Mouse (Mus musculus): Measurements from ENCODE around the gene Prdm9. TPM values are rescaled to one million over a fixed set of nuclear protein-coding genes. Genes with fewer than 3 reads are reported as not detected.

Prdm9 gene
- polyA plus RNA-seq, 1 experiment from 2014 or later = 3.2 TPM

DNA sequence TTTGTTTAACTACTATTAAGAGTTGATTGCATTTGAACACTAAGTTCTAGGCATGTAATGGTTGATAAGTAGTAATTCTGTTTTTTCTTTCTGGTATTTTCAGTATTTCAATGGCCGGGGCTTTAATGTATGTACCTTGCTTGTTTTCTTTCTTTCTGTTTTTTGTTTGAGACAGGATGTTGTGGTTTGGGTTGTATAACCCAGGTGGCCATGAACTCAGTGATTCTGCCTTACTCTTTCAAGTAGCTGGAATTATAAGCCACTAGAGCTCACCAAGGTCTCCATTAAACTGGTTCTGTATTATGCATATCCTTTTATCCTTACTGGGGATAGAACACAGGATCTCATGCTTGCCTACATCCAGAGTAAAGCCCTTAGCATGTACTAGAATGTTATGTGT, 45.4 kb downstream of the Prdm9 start:
- no peak overlapping the region for H3K4me3 ChIP-seq
- WGBS = 100% methylated on average over 1 of the region's 1 CpGs

DNA sequence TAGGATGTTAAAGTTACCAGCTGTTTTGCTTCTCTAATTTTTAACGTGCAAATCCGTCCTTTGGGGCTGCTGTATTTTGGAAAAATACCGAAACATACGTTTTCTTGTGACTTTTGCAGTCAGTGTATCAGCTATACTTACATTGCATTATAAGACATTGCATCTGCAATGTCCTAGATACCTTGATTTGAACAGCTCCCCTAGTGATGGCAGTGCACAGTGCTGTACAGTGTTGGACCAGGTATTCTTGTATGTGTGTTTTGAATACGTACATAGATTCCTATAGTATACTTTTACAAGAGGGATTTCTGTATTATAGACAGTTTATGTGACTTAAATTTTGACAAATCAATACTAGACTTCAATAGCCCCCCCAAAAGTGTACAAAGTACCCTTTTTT, 46.0 kb downstream of the Prdm9 start:
- H3K36me3 ChIP-seq = peaks cover 100% of the 10 kb centered on the region
- WGBS = 92% methylated on average over 5 of the region's 5 CpGs

More for the DNA sequence above, 45.4 kb downstream of the Prdm9 start:
- no peak for DNase-seq (ENCODE audit: low spot score)
- Histone ChIP-seq H3K27ac (no peak overlapping the region), H3K36me3 (peaks cover 99% of the 10 kb centered on the region), H3K27me3 (ENCODE audit: insufficient read depth, poor library complexity, severe bottlenecking) (no peaks in the 10 kb centered on the region), H3K9me3 (no peaks in the 10 kb centered on the region), H3K4me1 (replicated peaks) (no peaks in the 10 kb centered on the region)

GRCm38 (mm10) chr17:15517776-15518175, 46.4 kb downstream of the Prdm9 start:
- H3K4me1 ChIP-seq (replicated peaks) = no peaks in the 10 kb centered on the region
- H3K36me3 ChIP-seq = peaks cover 100% of the 10 kb centered on the region
- no peaks in the 10 kb centered on the region for H3K9me3 ChIP-seq
- DNase-seq (ENCODE audit: low spot score) = no peak
- H3K27ac ChIP-seq = no peak overlapping the region
- no peak overlapping the region for H3K4me3 ChIP-seq
- 82% methylated on average over 5 of the region's 5 CpGs for WGBS
- no peaks in the 10 kb centered on the region for H3K27me3 ChIP-seq (ENCODE audit: insufficient read depth, poor library complexity, severe bottlenecking)

More for the DNA sequence above, 46.0 kb downstream of the Prdm9 start:
- Histone ChIP-seq H3K4me1 (replicated peaks) (no peaks in the 10 kb centered on the region), H3K27me3 (ENCODE audit: insufficient read depth, poor library complexity, severe bottlenecking) (no peaks in the 10 kb centered on the region), H3K27ac (no peak overlapping the region), H3K4me3 (no peak overlapping the region), H3K9me3 (no peaks in the 10 kb centered on the region)
- no peak for DNase-seq (ENCODE audit: low spot score)

GRCm38 (mm10) chr17:15510694-15511093, 53.5 kb downstream of the Prdm9 start:
- WGBS = 93% methylated on average over 2 of the region's 2 CpGs
- DNase-seq (ENCODE audit: low spot score) = no peak
- peaks cover 100% of the 10 kb centered on the region for H3K36me3 ChIP-seq

DNA sequence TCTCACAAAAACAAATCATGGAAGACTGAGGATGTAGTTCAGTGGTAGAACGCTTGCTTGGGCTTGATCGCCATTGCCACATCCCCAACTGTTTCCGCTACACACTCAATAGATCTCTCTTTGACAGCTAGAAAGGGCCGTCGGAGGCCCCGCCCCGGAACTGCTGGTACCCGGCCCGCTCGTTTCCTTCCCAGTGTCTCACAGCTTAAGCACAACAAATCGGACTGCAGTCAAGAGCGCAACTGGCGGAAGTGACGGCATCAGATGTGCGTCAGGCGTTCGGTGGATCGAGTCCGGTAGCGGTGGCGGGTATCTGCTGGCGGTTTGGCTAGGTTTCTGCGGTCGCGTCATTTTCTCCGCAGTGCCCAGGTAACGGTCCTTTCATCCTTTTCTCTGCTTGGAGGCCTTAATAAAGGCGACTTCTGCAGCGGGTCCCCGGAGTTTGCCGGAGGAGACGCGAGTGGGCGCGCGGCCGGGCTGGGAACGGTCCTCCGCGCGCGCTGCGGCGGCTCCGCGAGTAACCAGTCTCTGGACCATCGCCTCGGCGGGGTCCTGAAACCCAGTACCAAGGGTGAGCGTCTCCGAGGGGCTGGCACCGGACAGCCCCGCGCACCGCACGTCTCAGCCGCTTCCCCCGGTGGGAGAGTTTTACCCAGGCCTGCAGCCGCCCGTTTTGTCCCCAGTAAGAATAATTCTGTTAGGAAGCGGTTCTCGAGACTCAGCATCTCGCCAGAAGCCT, 64.3 kb downstream of the Prdm9 start, which contains the start of the genes Psmb1 and Tbp:
Gene Psmb1 (minus strand): TSS at position 96 of the 739 bp plus-strand sequence.
Gene Tbp (plus strand): TSS at position 233 of the 739 bp plus-strand sequence.
- Histone ChIP-seq H3K4me3 (peak within 1 kb of the TSS; percentile 99), H3K36me3 (peaks cover 39% of the 10 kb centered on the region), H3K27me3 (ENCODE audit: insufficient read depth, poor library complexity, severe bottlenecking) (no peaks in the 10 kb centered on the region), H3K4me1 (replicated peaks) (peaks cover 38% of the 10 kb centered on the region), H3K27ac (peak within 1 kb of the TSS; percentile 95), H3K9me3 (no peaks in the 10 kb centered on the region)
- peak; percentile 98 for DNase-seq (ENCODE audit: low spot score)
- WGBS = under 1% methylated on average over 63 of the region's 63 CpGs

More at GRCm38 (mm10) chr17:15510694-15511093, 53.5 kb downstream of the Prdm9 start:
- Histone ChIP-seq H3K27me3 (ENCODE audit: insufficient read depth, poor library complexity, severe bottlenecking) (no peaks in the 10 kb centered on the region), H3K27ac (no peak overlapping the region), H3K4me3 (no peak overlapping the region), H3K4me1 (replicated peaks) (no peaks in the 10 kb centered on the region), H3K9me3 (peaks cover 9% of the 10 kb centered on the region)

- no peaks in the 10 kb centered on the region for H3K27me3 ChIP-seq (ENCODE audit: insufficient read depth, poor library complexity, severe bottlenecking)
- 42% methylated on average over 7 of the region's 7 CpGs for WGBS
- peak overlapping the region; percentile 95; the same call in 1 of the 2 replicates for H3K27ac ChIP-seq
- peaks cover 39% of the 10 kb centered on the region for H3K36me3 ChIP-seq
- peaks cover 38% of the 10 kb centered on the region for H3K4me1 ChIP-seq (replicated peaks)
- peak overlapping the region; percentile 99 for H3K4me3 ChIP-seq
- H3K9me3 ChIP-seq = no peaks in the 10 kb centered on the region
- DNase-seq (ENCODE audit: low spot score) = no peak
These were observed 65.4 kb downstream of the Prdm9 start for GRCm38 (mm10) chr17:15498753-15499113.

- peak; percentile 95 for DNase-seq (ENCODE audit: low spot score)
- peak overlapping the region; percentile 99 for H3K4me3 ChIP-seq
- peaks cover 41% of the 10 kb centered on the region for H3K36me3 ChIP-seq
- no peaks in the 10 kb centered on the region for H3K27me3 ChIP-seq (ENCODE audit: insufficient read depth, poor library complexity, severe bottlenecking)
- H3K27ac ChIP-seq = peak overlapping the region; percentile 95
- under 1% methylated on average over 50 of the region's 50 CpGs for WGBS
- H3K4me1 ChIP-seq (replicated peaks) = peaks cover 38% of the 10 kb centered on the region
- H3K9me3 ChIP-seq = no peaks in the 10 kb centered on the region
These were observed 66.0 kb downstream of the Prdm9 start for GRCm38 (mm10) chr17:15497882-15498752.

Other genes starting within 250 kb of the Prdm9 start
- 67.6 and 90.9 TPM in 2 replicates for gene Dll1, start 187.5 kb downstream of the Prdm9 start, polyA plus RNA-seq (2016; fragmentation: Nextera tagmentation; extraction: Ambion mirVana)
- gene Fam120b, start 168.2 kb downstream of the Prdm9 start, polyA plus RNA-seq (2016; fragmentation: Nextera tagmentation; extraction: Ambion mirVana) = 28.0 and 30.7 TPM in 2 replicates
- 291 TPM in 2 replicates for gene Psmb1, start 64.6 kb downstream of the Prdm9 start, polyA plus RNA-seq (2016; fragmentation: Nextera tagmentation; extraction: Ambion mirVana)
- gene Tbp, start 64.5 kb downstream of the Prdm9 start, polyA plus RNA-seq (2016; fragmentation: Nextera tagmentation; extraction: Ambion mirVana) = 62.1 and 64.2 TPM in 2 replicates
- 49.8 and 51.1 TPM in 2 replicates for gene Pdcd2, start 37.1 kb downstream of the Prdm9 start, polyA plus RNA-seq (2016; fragmentation: Nextera tagmentation; extraction: Ambion mirVana)
- gene Chd1, start 140.6 kb upstream of the Prdm9 start, polyA plus RNA-seq (2016; fragmentation: Nextera tagmentation; extraction: Ambion mirVana) = 28.8 and 33.4 TPM in 2 replicates

Measured in hindbrain, embryonic 10.5 days (tissue).